Mouse (Mus musculus): Measurements from ENCODE around the gene Ssbp3. TPM values are rescaled to one million over a fixed set of nuclear protein-coding genes. Genes with fewer than 3 reads are reported as not detected.

The Ssbp3 gene
- total and polyA plus RNA-seq, 3 experiments = 30.5 to 242 (median 116) TPM

DNA sequence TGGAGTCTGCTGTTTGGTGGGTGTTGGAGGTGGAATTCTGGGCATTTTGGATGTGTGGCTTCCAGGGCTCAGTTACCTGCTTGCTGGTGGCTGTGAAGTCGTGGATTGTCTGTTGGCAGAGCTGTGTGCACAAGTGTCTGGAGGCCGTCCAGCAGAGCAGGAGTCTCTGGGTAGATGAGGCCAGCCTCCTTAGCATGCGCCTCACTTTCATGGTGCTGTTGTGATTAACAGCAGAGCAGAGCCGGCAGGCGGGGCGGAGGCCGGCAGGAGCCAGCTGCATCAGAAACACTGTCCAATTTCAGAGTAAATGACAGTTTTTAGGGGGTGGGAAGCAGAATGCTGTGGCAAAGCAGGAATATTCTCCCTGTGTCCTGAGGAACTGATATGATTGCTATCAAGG, 108.5 kb downstream of the Ssbp3 start:
- H3K4me1 ChIP-seq (ENCODE audit: control insufficient read depth in 1 of 2, insufficient read depth in 2 of 2, low read length in 2 of 2) = no peaks in the 10 kb centered on the region
- H3K27me3 ChIP-seq (ENCODE audit: control insufficient read depth in 1 of 2, insufficient read depth in 2 of 2, low read length in 2 of 2) = no peaks in the 10 kb centered on the region
- no peak overlapping the region for H3K9ac ChIP-seq (ENCODE audit: control insufficient read depth, low read depth, low read length, poor library complexity, severe bottlenecking)
- DNase-seq (ENCODE audit: low read depth, low spot score) = no peak
- no peaks in the 10 kb centered on the region for H3K9me3 ChIP-seq (replicated peaks; ENCODE audit: insufficient read depth, low read length)
- H3K79me2 ChIP-seq (ENCODE audit: control insufficient read depth, insufficient read depth, low read length, poor library complexity) = 0 out of 2 replicates have a peak, but pooled peaks cover 1% of the 10 kb centered on the region
- H3K4me3 ChIP-seq (ENCODE audit: control insufficient read depth in 1 of 2, insufficient read depth in 1 of 2, low read depth in 2 of 2, low read length in 2 of 2) = no peak overlapping the region
- TF ChIP-seq TCF12 (IDR thresholded peaks at IDR 0.05; ENCODE audit: low read depth, low read length) = no peak
- no peak for TF ChIP-seq POLR2AphosphoS2 (IDR thresholded peaks at IDR 0.05; ENCODE audit: low read length)
- no peak for TF ChIP-seq USF1 (IDR thresholded peaks at IDR 0.05; ENCODE audit: low read depth, low read length)
- TF ChIP-seq ZC3H11A (IDR thresholded peaks at IDR 0.05; ENCODE audit: low read depth, low read length) = no peak
- TF ChIP-seq RAD21 (IDR thresholded peaks at IDR 0.05; ENCODE audit: low read depth, low read length) = no peak
- TF ChIP-seq MAX (IDR thresholded peaks at IDR 0.05; ENCODE audit: low read length) = no peak
- TF ChIP-seq MEF2A (IDR thresholded peaks at IDR 0.05; ENCODE audit: extremely low read depth, insufficient replicate concordance, low read depth, low read length, poor library complexity, severe bottlenecking) = no peak
- no peak for TF ChIP-seq RCOR1 (IDR thresholded peaks at IDR 0.05; ENCODE audit: low read depth, low read length)
- TF ChIP-seq HCFC1 (IDR thresholded peaks at IDR 0.05; ENCODE audit: low read depth, low read length) = no peak
- no peak for TF ChIP-seq GATA1 (IDR thresholded peaks at IDR 0.05; ENCODE audit: low read depth, low read length)
- no peak for TF ChIP-seq JUND (IDR thresholded peaks at IDR 0.05; ENCODE audit: low read depth, low read length)
- no peak for TF ChIP-seq MYC (IDR thresholded peaks at IDR 0.05; ENCODE audit: low read depth, low read length)
- no peak for TF ChIP-seq E2F4 (IDR thresholded peaks at IDR 0.05; ENCODE audit: borderline replicate concordance, low read depth, low read length)
- no peak for TF ChIP-seq CTCF (IDR thresholded peaks at IDR 0.05 in 2 of 3, conservative IDR thresholded peaks at IDR 0.05 in 1 of 3; ENCODE audit: control insufficient read depth in 1 of 3, insufficient read depth in 1 of 3, low read depth in 2 of 3, low read length in 3 of 3, poor library complexity in 1 of 3, severe bottlenecking in 1 of 3)
- TF ChIP-seq GABPA (IDR thresholded peaks at IDR 0.05; ENCODE audit: low read depth, low read length) = no peak
- TF ChIP-seq ZNF384 (IDR thresholded peaks at IDR 0.05; ENCODE audit: low read depth, low read length) = no peak
- TF ChIP-seq EP300 (IDR thresholded peaks at IDR 0.05; ENCODE audit: low read depth in 1 of 2, low read length in 2 of 2) = no peak
- no peak for TF ChIP-seq ZMIZ1 (IDR thresholded peaks at IDR 0.05; ENCODE audit: low read depth, low read length)
- H3K27ac ChIP-seq (ENCODE audit: control insufficient read depth, low read depth, low read length) = no peak overlapping the region
- peaks cover 0 to 4% of the 10 kb centered on the region in 2 experiments; a peak in 1 of 4 replicates for H3K36me3 ChIP-seq (ENCODE audit: control insufficient read depth in 1 of 2, insufficient read depth in 2 of 2, low read length in 2 of 2)

DNA sequence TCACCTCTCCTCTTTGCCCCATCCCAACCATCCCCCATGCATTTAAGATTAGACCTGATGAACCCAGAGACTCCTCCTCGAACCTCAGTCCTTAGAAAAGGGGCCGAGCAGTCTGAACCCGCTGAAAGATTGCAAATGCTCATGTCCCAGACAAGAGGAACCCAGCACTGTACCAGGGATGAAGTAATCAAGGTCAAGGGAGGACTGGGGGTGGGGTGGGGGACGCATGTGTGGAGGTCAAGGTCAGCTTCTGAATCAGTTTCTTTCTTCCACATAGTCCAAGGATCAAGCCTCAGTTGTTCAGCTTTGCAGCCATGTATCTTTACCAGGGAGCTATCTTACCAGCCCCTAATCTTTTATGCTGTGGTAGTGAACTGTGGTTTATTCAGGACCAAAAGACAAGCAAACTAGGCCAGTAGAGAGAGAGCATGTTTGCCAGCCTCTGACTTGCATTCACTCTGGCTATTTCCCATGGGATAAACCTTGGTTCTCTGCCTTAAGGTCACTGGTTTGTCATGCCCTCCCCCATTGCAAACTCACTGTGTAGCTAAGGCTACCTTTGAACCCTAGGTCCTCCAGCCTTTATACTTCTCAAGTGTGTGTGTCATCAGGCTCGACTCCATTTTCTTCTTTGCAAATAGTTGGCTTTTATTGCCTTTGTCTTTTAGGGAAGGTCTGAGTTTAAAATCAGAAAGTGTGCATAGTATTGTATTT, 109.9 kb downstream of the Ssbp3 start:
- Histone ChIP-seq H3K27ac (ENCODE audit: control insufficient read depth, low read depth, low read length) (no peak overlapping the region), H3K4me1 (ENCODE audit: control insufficient read depth in 1 of 2, insufficient read depth in 2 of 2, low read length in 2 of 2) (no peaks in the 10 kb centered on the region), H3K9ac (ENCODE audit: control insufficient read depth, low read depth, low read length, poor library complexity, severe bottlenecking) (no peak overlapping the region), H3K27me3 (ENCODE audit: control insufficient read depth in 1 of 2, insufficient read depth in 2 of 2, low read length in 2 of 2) (no peaks in the 10 kb centered on the region), H3K36me3 (ENCODE audit: control insufficient read depth in 1 of 2, insufficient read depth in 2 of 2, low read length in 2 of 2) (peaks cover 0 to 4% of the 10 kb centered on the region in 2 experiments; a peak in 1 of 4 replicates), H3K79me2 (ENCODE audit: control insufficient read depth, insufficient read depth, low read length, poor library complexity) (0 out of 2 replicates have a peak, but pooled peaks cover 1% of the 10 kb centered on the region), H3K4me3 (ENCODE audit: control insufficient read depth in 1 of 2, insufficient read depth in 1 of 2, low read depth in 2 of 2, low read length in 2 of 2) (no peak overlapping the region), H3K9me3 (replicated peaks; ENCODE audit: insufficient read depth, low read length) (no peaks in the 10 kb centered on the region)
- no peak for DNase-seq (ENCODE audit: low read depth, low spot score)
- TF ChIP-seq NELFE (IDR thresholded peaks at IDR 0.05; ENCODE audit: low read depth, low read length) = no peak
- TF ChIP-seq CHD1 (IDR thresholded peaks at IDR 0.05; ENCODE audit: low read depth, low read length) = no peak
- TF ChIP-seq TCF12 (IDR thresholded peaks at IDR 0.05; ENCODE audit: low read depth, low read length) = no peak
- TF ChIP-seq MAZ (IDR thresholded peaks at IDR 0.05; ENCODE audit: low read depth, low read length) = no peak
- TF ChIP-seq ZNF384 (IDR thresholded peaks at IDR 0.05; ENCODE audit: low read depth, low read length) = no peak
- no peak for TF ChIP-seq USF2 (IDR thresholded peaks at IDR 0.05; ENCODE audit: borderline replicate concordance in 1 of 2, insufficient read depth in 1 of 2, low read depth in 1 of 2, low read length in 2 of 2)
- no peak for TF ChIP-seq SMC3 (IDR thresholded peaks at IDR 0.05; ENCODE audit: low read depth, low read length)
- TF ChIP-seq ZMIZ1 (IDR thresholded peaks at IDR 0.05; ENCODE audit: low read depth, low read length) = no peak
- no peak for TF ChIP-seq POLR2AphosphoS5 (IDR thresholded peaks at IDR 0.05; ENCODE audit: borderline replicate concordance, low read depth, low read length)
- TF ChIP-seq HCFC1 (IDR thresholded peaks at IDR 0.05; ENCODE audit: low read depth, low read length) = no peak
- no peak for TF ChIP-seq RAD21 (IDR thresholded peaks at IDR 0.05; ENCODE audit: low read depth, low read length)

All from MEL (cell line).